Mouse (Mus musculus): ENCODE results near the gene Arhgef3.

Arhgef3 gene

DNA sequence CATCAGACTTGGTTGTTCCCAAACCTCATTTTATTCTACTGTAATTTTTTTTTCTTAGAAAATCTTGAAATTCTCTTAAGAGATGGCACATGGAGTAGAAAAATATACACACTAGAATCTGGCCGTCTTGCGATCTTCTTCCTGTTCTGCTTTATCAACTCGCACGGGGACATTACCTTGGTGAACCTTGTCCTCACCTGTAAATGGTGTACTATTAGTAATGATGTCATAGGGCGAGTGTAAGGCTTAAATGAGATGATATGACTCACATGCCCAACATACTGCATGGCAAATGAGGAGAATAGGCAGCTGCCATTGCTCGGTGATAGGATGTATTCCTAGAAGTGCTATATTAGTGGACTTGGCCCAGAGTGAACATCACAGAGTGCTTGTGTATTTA is 49.9 kb downstream of the Arhgef3 start:
- no peak for DNase-seq (ENCODE audit: low spot score)

DNA sequence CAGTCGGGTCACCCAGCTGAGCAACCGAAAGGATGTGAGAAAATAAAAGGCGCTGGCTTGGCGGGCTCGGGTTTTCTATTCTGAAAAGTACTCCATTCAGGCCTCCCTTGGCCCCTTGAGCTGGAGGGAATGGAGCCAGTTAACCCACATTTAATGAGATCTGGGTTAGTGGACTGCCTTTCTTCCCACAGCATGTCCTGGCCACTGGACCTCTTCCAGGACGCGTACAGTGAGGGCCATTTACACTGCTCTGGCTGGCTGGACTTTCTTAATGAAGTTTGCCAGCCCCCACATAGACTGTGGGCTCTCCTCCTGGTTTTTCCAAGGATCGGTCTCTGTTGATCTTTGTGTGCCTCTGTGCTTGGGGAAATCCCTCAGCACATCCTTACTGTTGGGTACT is 52.1 kb downstream of the Arhgef3 start:
- DNase-seq (ENCODE audit: low spot score), result no peak

DNA sequence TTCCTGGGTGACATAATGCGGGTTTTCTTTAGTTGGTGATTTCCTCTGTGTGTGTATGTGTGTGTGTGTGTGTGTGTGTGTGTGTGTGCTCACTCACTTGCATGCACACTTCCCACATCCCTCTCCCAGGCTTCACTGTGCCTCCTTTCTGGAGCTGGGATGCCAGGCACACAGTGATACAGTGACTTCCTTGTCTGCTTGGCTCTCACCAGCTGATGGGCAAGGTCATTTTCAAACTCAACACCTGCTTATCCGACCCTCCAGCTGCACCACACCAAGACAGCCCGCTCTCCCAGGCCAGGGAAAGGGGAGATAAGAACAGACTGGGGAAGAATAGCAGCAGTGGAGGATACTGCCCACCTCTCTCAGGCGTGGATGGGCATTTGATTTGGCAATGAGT is 52.5 kb downstream of the Arhgef3 start:
- DNase-seq (ENCODE audit: low spot score), result no peak

DNA sequence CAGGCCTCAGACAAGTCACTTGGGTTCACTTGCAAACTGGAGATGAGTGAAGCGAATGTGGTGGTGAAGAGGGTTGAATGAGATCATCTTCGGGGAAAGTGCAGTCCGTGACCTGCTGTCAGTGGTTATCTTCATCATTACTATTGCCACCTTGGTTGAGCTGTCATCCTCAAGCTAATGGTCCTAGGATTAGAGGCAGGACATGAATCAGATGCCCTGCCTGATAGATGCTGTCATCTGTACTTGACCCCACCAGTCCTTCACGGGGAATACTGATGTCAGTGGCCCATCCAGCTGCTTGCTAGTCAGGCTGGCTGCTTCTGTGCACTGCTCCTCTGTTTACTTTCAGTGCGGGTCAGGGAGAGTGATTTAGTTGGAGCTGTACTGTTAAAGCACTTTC is 53.7 kb downstream of the Arhgef3 start:
- no peak for DNase-seq (ENCODE audit: low spot score)

DNA sequence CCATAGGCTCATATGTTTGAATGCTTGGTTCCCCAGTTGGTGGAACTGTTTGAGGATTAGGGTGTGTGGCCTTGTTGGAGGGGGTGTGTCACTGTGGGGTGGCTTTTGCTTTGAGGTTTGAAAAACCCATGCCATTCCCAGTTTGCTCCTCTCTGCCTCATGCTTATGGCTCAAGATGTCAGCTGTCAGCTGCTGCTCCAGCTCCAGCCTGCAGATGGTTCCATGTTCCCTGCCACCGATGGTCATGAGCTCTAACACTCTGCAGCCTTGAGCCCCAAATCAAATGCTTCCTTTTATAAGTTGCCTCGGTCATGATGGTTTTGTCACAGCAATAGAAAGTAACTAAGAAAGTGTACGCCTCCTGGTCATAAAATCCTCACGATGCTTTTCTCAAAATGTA is 54.6 kb downstream of the Arhgef3 start:
- DNase-seq (ENCODE audit: low spot score), result no peak

DNA sequence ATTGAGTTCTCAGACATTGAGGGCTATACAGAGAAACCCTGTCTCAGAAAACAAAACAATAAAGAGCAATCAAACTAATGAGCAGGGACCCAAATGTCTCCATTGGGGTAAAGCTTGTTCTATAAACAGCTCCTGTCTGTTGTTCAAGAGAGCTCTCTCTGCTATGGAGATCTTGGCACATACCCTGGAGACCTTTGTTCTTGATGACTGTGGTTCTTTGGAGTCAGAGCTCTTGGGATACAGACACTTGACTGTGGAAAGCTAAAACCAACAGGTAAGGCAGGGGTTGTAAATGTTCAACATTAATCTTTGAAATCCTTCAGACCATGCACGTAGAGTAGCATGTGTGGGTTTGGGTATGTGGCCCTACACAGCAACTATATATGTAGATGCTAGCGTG is 55.7 kb downstream of the Arhgef3 start:
- peak; percentile 28 for DNase-seq (ENCODE audit: low spot score)

DNA sequence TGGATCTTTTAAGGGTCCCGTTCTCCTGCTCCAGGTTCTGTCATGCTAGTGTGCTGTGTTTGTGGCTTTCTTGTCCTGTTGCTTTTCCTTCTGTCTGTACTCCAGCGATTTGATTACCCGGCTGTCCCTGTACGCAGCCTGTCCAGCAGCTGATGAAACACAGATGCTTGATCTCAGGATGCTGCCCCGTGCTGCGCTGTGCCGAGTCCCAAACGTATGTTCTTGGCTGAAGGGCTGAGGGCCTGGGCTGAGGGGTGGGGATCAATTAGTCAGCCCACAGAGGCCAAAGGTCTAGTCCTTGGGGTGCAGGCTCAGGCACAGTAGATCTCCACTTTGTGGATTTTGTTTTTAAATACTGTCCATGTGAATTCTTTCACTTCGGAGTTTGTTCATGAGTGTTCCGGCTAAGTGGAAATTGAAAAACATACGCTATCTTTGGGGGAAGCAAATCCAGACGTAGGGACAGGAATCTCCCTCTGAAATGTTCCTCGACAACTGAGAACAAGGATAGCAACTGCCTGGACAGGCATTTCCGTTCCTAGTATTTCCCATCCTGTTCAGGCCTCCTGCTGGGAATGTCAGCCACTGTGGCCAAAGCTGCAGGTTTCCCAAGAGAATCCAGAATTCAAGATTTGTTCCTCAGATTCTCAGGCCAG is 56.6 kb downstream of the Arhgef3 start:
- DNase-seq (ENCODE audit: low spot score), result no peak

DNA sequence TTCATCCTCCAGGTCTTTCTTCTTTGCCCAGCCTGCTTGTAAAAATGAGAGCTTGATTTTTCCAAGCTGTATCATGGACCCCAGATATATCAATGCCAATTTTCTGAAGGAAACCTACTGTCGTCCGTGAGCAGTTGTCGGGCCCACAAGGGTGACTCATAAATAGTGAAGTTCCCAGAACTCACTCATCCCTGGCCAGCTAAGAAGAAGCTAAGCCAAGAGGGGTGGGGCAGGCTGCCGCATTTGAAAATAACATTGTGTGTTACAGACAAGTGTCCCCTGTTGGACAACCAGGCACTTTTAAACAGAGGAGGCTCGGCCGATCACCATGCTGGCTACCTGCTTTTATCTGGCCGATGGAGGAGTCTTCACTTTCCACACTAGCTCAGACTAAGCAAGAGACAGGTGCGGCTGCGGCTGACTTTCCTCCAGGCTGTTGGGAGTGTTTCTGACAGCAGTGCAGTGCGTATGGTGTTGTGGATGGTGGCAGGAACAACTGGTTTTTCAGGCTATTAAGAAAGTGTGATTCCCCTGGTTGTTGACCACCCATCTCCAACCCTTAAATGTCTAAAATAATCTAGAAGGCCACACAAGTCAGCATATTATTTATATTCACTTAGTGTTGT is 58.6 kb downstream of the Arhgef3 start:
- peak; percentile 56 for DNase-seq (ENCODE audit: low spot score)

DNA sequence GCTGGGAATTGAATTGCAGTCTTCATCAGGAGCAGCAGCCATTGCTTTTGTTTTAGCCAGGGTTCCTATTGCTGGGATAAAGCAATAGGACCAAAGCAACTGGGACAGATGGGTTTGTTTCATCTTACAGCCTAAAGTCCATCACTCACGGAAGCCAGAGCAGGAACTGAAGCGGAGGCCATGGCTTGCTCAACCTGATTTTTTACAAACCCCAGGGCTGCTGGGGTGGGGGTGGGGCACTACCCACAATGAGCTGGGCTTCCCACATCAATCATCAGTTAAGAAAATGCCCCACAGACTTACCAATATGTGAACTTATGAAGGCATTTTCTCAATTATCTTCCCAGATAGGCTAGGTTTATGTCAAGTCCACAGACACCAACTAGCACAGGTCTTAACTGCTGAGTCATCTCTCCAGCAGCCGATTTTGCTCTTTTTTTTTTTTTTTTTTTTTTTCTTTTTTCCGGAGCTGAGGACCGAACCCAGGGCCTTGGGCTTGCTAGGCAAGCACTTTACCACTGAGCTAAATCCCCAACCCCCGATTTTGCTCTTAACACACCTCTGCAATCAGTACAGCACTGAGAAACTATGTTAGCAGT is 59.6 kb downstream of the Arhgef3 start:
- no peak for DNase-seq (ENCODE audit: low spot score)

DNA sequence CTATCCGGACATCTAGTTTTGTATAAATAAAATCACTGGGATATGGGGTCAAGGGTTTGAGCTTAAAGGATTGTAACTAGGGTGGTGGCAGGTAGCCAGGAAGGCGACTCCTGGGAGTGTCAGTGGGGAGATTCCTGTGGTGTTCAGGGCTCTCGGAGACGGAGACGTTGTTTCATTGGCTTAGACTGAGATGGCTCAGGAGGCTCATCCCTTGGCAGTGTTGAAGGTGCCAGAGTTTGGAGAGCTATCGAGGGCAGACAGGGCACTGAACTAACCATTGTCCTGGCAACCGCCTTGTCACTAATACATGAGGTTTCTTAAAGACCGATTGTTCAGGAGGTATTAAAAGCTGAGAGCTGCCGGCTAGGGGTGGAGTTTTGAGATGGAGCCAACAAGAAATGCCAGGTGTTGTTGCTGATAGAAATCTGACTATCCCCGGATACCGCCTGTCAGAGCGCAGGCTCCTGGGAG is 60.2 kb downstream of the Arhgef3 start:
- peak; percentile 38 for DNase-seq (ENCODE audit: low spot score)

DNA sequence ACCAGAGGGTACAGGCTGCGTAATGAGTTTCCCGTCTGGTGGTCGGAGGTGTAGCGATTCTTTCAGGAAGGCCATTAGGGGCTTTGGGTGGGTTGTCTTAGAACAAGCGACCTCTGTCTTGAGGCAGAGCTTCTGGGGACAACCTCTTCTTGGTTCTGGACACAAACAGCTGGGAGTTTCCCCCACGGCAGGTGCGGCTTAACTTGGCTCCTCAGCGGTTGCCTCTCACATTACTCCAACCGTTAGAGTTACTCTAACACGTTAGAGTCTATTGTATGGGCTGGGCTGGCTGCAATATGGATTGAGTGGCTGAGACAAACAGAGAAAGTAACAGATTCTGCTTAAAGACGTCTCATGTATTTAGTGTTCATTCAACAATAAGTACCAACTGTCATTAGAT is 60.6 kb downstream of the Arhgef3 start:
- DNase-seq (ENCODE audit: low spot score), result no peak

DNA sequence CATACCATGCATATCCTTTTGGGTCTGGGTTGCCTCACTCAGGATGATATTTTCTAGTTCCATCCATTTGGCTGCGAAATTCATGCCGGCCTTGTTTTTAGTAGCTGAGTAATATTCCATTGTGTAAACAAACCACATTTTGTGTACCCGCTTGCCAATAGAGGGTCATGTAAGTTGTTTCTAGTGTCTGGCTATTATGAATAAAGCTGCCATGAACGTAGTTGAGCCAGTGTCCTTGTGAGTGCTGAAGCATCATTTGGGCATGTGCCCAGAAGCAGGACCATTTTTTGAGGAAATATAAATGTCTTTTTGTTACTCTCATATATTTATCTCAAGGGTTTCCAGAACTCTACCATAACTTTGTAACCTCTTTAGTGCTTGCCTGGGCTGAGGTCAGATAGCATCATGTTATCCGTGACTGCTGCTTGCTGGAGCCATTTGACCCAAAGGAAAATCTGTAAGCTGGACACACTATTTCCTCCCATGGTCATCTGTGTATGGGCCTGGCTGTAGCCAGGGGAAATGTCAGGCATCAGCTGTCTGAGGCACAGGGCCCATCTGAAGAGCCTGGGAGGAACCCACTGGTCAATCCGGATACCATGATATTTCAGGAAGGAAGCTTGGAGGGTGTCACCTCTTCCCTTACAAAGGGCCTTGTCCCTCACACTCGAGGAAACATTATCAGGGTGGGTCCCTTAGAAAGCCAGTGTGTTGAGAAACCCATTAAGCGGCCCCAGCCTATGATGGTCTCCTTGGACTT is 63.3 kb downstream of the Arhgef3 start:
- DNase-seq (ENCODE audit: low spot score), result no peak

DNA sequence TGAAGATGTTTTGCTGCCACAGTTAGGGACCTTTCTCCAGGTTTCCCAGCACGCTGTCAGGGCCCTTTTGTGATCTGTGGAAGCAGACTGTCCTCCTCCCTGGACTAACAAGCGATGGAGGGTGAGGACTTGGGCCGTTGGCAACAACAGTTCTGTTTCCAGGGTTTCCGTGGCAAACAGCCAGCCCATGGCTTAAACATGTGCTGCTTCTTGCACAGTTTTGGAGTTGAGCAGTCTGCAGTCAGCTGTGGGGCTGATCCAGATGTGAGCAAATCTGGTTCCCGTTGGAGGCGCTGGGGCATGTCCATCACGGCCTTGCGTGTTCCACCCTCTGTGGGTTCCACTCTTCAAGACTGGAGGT is 63.8 kb downstream of the Arhgef3 start:
- DNase-seq (ENCODE audit: low spot score), result peak; percentile 69

DNA sequence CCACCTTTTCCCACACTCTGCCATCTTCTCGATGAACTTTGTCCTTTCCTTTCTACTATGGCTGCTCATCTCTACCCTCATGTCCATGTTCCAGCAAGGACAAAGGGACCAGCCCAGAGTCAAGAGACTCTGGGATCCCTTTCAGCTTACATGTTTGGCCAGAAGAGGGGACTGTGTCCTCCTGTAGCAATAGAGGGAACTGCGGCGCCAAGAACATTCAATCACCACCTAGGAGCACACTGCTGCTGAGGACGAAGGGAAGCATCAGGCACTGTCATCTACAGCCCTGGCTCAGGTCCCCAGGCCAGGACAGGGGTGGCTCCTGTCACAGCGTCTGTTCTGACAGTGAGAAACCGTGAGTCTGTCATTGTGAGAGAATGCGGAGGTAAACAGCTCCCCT is 65.1 kb downstream of the Arhgef3 start:
- DNase-seq (ENCODE audit: low spot score), result no peak

DNA sequence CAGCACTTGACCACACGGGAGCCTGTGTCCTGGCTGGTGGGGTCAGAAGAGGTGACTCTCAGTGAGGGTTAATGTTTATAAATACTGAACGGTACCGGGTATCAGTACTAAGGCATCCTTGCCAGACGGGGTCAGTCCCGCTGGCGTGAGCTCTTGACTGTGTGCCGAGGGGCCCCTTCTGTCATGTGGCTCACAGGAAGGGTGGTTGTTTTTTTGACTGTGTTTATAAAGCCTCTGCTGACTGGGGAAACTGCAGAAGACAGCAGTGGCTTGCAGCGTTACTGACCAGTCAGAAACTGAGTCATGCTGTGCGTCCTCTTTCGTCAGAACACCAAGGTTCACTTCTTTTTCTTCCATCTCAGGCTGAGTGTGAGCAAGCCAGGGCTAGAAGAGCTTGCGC is 67.4 kb downstream of the Arhgef3 start:
- no peak for DNase-seq (ENCODE audit: low spot score)

DNA sequence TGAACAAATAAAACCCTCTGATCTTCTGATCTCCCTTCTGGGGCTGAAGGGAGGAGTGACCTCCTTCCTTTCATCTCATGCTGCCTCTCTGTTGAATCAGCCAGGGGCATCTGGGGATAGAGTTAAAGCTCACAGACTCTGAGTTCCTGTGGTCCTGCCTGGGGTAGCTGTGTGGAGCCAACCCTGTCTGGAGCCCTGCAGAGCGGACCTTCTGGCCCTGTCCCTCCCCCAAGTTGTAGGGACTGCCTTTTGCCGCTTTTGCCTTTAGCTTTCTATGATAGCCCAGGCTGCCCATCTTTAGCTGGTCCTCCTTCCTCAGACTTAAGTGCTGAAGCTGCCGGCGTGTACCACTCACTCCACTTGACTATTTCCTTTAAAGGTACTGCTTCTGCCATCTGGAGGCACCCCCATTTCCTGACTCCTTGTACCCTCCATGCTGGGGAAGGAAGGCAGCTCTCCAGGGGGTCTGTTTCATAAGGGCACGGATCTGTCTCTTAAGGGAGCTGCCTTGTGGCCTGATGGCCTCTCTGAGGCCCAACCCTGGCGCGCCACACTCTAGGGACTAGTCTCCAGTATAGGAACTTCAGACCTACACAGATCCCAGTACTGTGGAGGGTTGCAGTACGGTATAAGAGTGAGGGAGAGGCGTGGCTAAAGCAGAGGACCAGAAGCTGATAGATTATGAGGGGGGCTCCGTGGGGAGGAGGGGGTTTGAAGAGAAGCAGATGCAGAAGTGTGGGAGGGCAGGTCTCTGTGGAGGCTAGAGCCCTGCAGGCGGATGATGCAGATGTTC is 68.1 kb downstream of the Arhgef3 start:
- no peak for DNase-seq (ENCODE audit: low spot score)

DNA sequence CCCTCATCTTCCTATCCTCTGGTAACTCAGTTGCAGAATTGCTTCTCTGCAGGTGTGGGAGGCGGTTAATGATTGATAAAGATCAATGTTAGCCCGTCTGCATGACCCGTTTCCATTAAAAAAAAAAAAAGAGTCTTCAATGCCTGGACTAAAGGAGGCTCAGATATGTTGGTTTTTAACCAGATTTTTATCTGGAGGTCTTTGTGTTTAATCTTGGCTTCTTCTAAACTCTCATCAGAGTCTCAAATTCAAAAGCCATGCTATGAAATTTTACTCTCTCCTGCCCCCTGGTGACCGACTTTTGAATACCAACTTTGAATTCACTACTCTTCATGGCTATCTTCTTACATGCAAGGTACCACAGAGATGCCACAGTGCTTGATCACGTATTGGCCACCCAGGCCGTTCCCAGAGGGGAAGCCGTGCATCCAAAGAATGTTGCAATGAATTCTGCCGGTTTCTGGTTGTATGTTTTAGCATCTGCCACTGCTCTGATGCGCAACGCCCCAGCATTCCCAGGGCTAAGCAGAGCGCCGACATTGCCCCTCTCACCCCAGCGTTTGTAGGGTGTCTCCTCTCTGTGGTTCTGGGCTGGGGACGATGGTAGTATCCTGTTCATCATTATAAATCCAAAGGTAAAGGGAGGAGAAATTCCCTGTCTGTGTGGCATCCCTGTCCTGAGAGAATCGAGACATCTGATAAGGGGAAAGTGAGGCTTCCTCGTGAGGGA is 69.0 kb downstream of the Arhgef3 start:
- DNase-seq (ENCODE audit: low spot score), result peak; percentile 74

DNA sequence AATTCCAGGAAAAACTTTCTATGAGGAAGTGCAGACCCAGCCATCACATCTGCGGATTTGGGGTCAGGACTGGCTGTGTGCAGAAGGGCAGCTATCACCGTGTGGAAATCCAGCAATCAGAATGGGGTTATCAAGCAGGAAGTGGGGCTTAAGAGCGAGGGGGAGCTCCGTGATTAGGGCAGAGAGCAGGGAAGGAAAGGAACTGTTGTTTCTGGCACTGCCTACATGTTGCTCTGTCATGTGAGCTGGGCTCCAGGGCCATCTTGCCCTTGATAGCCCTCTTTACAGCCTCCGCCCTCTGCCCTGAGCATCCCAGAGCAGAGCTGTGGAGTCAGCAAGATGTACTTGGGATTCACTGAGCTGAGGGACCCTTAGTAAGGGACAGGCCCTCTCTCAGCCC is 71.2 kb downstream of the Arhgef3 start:
- DNase-seq (ENCODE audit: low spot score), result no peak

DNA sequence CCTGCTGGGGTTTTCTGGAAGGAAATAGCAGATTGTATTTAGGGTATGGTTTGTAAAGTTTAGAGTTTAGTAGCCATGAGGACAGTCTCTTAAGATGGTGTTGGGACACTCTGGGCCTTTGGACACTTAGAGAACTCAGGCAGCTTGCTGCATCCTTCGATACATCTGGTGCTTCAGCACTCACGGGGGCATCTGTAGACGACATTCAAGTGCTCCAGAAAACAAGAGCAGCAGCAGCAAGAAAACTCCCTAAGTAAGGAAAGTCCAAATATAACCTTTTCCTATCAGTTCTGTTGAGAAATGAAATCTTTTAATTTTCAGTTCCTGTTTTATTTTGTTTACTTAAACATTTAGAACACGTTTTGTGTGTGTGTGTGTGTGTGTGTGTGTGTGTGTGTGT is 71.9 kb downstream of the Arhgef3 start:
- no peak for DNase-seq (ENCODE audit: low spot score)

DNA sequence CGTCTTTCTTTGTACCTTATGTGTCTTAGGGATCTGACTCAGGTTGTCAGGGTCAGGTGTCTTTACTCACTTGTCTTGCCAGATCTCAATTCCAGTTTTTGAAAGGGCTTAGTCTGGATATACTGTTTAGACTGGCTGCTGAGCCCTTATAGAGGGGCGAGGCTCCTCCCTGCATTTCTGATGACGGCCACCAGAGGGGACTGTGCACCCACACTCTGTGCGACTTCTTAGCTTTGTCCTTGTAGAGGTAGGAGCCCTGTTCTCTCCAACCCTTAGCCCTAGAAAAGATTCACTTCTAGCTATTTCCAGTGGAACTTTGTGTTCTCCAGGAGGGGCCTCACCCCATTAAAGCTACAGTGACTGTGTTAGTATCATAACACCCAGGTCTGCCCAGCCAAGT is 72.3 kb downstream of the Arhgef3 start:
- DNase-seq (ENCODE audit: low spot score), result peak; percentile 78

DNA sequence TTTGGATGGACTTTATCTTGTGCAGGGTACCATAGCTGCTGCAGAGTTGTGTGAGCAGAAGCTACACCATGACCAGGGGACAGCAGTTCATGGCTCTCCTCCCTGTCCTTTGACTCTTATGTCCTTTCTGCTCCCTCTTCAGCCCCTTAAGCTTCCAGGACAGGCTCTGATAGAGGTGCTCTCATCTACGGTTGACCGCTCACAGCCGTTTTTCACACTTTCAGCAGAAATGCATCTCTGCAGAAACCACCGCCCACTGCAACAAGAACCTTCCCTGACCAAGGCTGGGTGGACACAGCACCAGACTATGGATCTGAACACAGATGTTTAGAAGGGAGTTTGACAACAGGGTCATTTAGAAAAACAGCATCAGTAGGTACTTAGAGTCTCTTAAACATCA is 73.2 kb downstream of the Arhgef3 start:
- DNase-seq (ENCODE audit: low spot score), result no peak

DNA sequence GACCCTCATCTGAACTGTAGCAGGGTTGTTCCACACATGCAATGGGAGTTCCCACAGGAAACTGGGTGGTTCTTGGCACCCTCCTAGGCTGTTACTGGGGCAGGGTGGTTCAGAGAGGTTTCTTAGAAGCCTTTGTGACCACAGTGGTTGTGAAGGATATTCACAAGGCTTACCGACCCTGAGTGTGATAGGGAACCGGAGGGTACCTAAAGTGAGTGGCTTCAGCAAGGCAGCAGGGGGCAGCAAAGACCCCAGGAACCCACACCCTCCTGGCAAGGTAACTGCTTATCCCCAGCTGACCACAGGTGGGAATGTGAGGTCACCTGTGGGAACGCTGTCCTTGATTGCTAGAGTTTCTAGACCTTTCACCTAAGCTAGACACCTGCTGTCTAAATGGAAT is 77.8 kb downstream of the Arhgef3 start:
- no peak for DNase-seq (ENCODE audit: low spot score)
